Mouse (Mus musculus) kidney, adult 2 months (tissue): ENCODE results near the gene Gm17428. TPM values are rescaled to one million over a fixed set of nuclear protein-coding genes. Genes with fewer than 3 reads are reported as not detected.
"Not testable (repeated sequence)": the region's sequence is repeated elsewhere in the genome, so short reads cannot be mapped to it uniquely, and the experiment has no call there.

ENCODE experiments used
- DNase-seq: peaks from one replicate; pipeline ENCODE4 v3.0.0; 2021
- H3K27ac ChIP-seq: fragments of 200-500 bp; 2 replicates; pipeline ENCODE4 v1.5.1; 2012; ENCODE audit warnings: low read depth, low read length, control low read depth, inconsistent platforms; ENCODE audit not compliant: insufficient read depth
- H3K27me3 ChIP-seq: fragments of 200-500 bp; replicated peaks from 2 replicates; pipeline ENCODE4 v1.6.1; 2012; ENCODE audit warnings: mild to moderate bottlenecking, moderate library complexity, low read length, inconsistent platforms; ENCODE audit not compliant: control insufficient read depth, insufficient read depth
- H3K36me3 ChIP-seq: fragments of 200-500 bp; 2 replicates; pipeline ENCODE4 v1.6.1; 2012; ENCODE audit warnings: mild to moderate bottlenecking, moderate library complexity, low read length, inconsistent platforms; ENCODE audit not compliant: control insufficient read depth, insufficient read depth
- H3K4me1 ChIP-seq: fragments of 200-500 bp; 2 replicates; pipeline ENCODE4 v1.6.1; 2011; ENCODE audit warnings: low read length; ENCODE audit not compliant: control insufficient read depth, insufficient read depth
- H3K4me3 ChIP-seq: fragments of 200-500 bp; 2 replicates; pipeline ENCODE4 v1.5.1; 2011; ENCODE audit warnings: mild to moderate bottlenecking, low read depth, low read length, control low read depth; ENCODE audit not compliant: insufficient read depth
- CTCF ChIP-seq: fragments of 200-500 bp; conservative IDR thresholded peaks from 2 replicates; pipeline ENCODE4 v1.5.1; 2011; ENCODE audit warnings: low read depth, mild to moderate bottlenecking, control low read depth, low read length, moderate library complexity, mixed read lengths; ENCODE audit not compliant: insufficient read depth, insufficient read length
- POLR2A ChIP-seq: fragments of 200-500 bp; IDR thresholded peaks from one replicate; pipeline ENCODE4 v1.6.1; 2011; ENCODE audit warnings: low read depth, low read length, control low read depth
- WGBS: fragments of 180-500 bp; shearing (Covaris S2); methylation state at CpG from one replicate; pipeline ENCODE4 v1.1.7; 2018; 5-methylcytosine and 5-hydroxymethylcytosine counted together
- polyA plus RNA-seq: library from polyadenylated mRNA; depleted of rRNA; stranded (reverse); fragments of >200 nt; gene quantifications from 2 replicates; pipeline ENCODE4 v1.2.3, GENCODE M21; 2012

Gm17428 gene
- polyA plus RNA-seq, 1 experiment: not detected

DNA sequence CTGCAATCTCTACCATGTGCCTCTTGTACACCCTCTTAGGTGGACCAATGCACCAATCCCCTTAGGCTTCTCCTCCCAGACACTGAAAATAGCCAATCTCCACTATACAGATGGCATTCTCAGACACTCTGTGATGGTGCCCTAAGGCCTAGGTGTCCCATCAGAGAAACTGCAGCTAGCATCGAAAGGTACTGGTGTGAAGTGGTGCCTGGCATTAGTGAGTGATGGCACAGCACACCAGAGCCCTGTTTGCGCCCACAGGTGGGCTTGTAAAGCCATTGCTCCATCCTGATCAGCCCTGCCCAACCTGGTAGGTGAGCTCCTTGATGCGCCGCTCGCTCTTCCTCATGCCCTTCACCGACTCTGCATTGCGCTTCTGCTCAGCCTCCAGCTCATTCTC lies 32.8 kb upstream of the Gm17428 start:
- DNase-seq: no peak
- Histone ChIP-seq H3K27ac (no peak overlapping the region), H3K27me3 (no peaks in the 10 kb centered on the region), H3K36me3 (no peaks in the 10 kb centered on the region), H3K4me3 (no peak overlapping the region), H3K4me1 (peaks cover 13% of the 10 kb centered on the region)
- WGBS: 97% methylated on average over 7 of the region's 7 CpGs
- TF ChIP-seq CTCF (no peak), POLR2A (no peak)

DNA sequence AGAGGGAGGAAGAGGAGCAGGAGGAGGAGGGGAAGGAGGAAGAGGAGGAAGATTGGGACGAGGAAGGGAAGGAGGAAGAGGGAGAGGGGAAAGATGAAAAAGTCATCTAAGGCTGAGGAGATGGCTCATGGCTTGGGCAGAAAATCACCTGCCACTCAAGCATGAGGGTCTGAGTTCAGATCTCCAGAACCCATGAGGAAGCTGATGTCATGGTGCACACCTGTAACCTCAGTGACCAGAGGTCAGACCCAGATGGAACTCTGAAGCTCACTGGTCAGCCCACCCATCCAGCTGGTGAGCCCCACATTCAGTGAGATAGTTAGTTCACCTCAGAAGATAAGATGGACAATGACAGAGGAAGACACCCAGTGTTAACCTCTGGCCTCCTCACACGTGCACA lies 31.8 kb upstream of the Gm17428 start:
- no peak overlapping the region for H3K4me3 ChIP-seq
- TF ChIP-seq POLR2A (no peak), CTCF (no peak)
- 80% methylated on average over 2 of the region's 2 CpGs for WGBS
- peaks cover 8% of the 10 kb centered on the region for H3K4me1 ChIP-seq
- no peak overlapping the region for H3K27ac ChIP-seq
- no peak for DNase-seq
- no peaks in the 10 kb centered on the region for H3K27me3 ChIP-seq
- H3K36me3 ChIP-seq: no peaks in the 10 kb centered on the region

GRCm38 (mm10) chr14:54945975-54946704 lies 30.6 kb upstream of the Gm17428 start:
- no peak for TF ChIP-seq CTCF
- no peak for TF ChIP-seq POLR2A
- Histone ChIP-seq H3K27me3 (no peaks in the 10 kb centered on the region), H3K4me3 (no peak overlapping the region), H3K36me3 (no peaks in the 10 kb centered on the region), H3K27ac (no peak overlapping the region), H3K4me1 (peaks cover 4% of the 10 kb centered on the region)
- WGBS: 77% methylated on average over 19 of the region's 19 CpGs
- DNase-seq: no peak

- 92% methylated on average over 11 of the region's 11 CpGs for WGBS
- not testable (repeated sequence) for H3K27ac ChIP-seq, H3K4me3 ChIP-seq, H3K27me3 ChIP-seq, DNase-seq, H3K36me3 ChIP-seq, H3K4me1 ChIP-seq
Observed at GRCm38 (mm10) chr14:54947008-54947407, 29.7 kb upstream of the Gm17428 start.

DNA sequence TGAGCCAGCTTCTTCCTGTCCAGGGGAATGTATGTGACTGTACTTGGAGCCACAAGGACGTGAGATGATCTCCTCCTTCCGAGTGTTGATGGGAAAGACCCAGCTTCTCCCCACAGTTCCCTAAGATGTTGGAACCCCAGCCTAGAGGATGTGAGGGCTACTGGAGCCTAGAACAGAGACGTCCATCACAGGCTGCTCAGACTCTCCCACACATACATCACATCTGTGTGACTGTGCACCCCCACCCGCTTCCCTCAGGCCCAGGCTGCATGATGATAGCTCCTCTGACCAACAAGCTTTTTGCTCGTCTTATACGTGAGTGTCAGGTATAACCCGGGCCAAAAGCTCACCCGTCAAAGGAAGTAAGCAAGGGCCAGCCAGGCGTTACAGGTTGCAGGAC lies 28.0 kb upstream of the Gm17428 start:
- DNase-seq: no peak

GRCm38 (mm10) chr14:54950493-54950892 lies 26.2 kb upstream of the Gm17428 start:
- no peaks in the 10 kb centered on the region for H3K4me1 ChIP-seq
- no peaks in the 10 kb centered on the region for H3K27me3 ChIP-seq
- no peak for TF ChIP-seq CTCF
- no peak for TF ChIP-seq POLR2A
- H3K27ac ChIP-seq: no peak overlapping the region
- 66% methylated on average over 12 of the region's 12 CpGs for WGBS
- H3K4me3 ChIP-seq: no peak overlapping the region
- no peak for DNase-seq
- H3K36me3 ChIP-seq: no peaks in the 10 kb centered on the region

More for the DNA sequence above, 28.0 kb upstream of the Gm17428 start:
- no peaks in the 10 kb centered on the region for H3K4me1 ChIP-seq
- H3K4me3 ChIP-seq: no peak overlapping the region
- TF ChIP-seq POLR2A (no peak), CTCF (no peak)
- 74% methylated on average over 9 of the region's 9 CpGs for WGBS
- no peaks in the 10 kb centered on the region for H3K36me3 ChIP-seq
- H3K27ac ChIP-seq: no peak overlapping the region
- H3K27me3 ChIP-seq: no peaks in the 10 kb centered on the region

DNA sequence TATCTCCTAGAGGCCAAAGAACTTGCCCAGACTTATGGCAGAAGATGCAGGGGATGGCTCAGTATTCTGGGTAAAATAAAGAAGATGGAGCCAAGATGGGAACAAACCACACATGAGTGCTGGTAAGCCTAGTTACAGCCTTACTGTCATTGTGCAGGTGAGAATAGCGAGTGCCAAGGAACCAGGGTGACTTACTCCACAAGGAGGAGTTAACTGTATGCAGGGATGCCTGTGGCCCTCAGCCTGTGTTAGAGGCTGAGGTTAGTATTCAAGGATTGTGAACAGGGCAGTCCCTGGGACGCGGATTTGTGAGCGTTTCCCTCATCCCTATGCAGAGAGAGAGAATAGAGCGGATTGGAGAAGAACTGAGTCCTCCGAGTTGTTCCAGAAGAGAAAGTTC lies 25.1 kb upstream of the Gm17428 start:
- WGBS: 94% methylated on average over 6 of the region's 6 CpGs
- no peak overlapping the region for H3K27ac ChIP-seq
- no peaks in the 10 kb centered on the region for H3K27me3 ChIP-seq
- TF ChIP-seq CTCF (no peak), POLR2A (no peak)
- no peaks in the 10 kb centered on the region for H3K4me1 ChIP-seq
- no peaks in the 10 kb centered on the region for H3K36me3 ChIP-seq
- no peak overlapping the region for H3K4me3 ChIP-seq
- no peak for DNase-seq
